In the genomic region with DNA sequence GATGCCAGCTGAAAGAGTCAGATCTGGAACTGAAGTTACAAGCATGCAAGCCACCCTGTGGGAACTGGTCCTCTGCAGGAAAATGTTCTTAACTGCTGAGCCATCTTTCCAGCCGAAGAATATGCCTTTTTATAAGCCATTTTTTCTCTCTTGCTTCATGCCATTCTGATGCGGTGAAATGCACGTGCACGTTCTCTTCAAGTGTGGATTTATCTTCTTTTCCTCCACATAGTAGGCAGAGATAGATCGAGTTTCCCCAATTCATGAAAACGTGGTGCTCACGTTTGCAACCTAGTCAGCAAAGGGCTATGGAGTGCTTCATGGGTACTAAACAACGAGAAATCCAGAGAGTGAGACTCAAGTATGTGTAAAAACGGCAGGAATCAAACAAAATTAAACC, we compare ENCODE assay signal across 7 mouse cellular contexts. TPM values are rescaled to one million over a fixed set of nuclear protein-coding genes. Genes with fewer than 3 reads are reported as not detected.
DNase-seq lines count a peak whose midpoint lies in the region; ATAC-seq and TF ChIP-seq lines count a peak whose summit lies in the region.

No protein-coding gene starts in this region.

- no peak for ATAC-seq in lung, postnatal 0 days
- ATAC-seq in forebrain, embryonic 14.5 days, result no peak
- ATAC-seq in liver, embryonic 12.5 days, result no peak
- no peak for ATAC-seq in megakaryocyte progenitor cell, adult 5-6 weeks (replicated peaks; ENCODE audit: poor library complexity)

- 0 out of 2 replicates have a peak overlapping the region, but pooled peaks have one; percentile 33 for H3K27ac ChIP-seq in lung, postnatal 0 days (ENCODE audit: low read length)
- no peak overlapping the region for H3K27ac ChIP-seq in forebrain, embryonic 14.5 days (ENCODE audit: low read depth, low read length)
- H3K27ac ChIP-seq in liver, embryonic 12.5 days, result peak overlapping the region; percentile 91

- TF ChIP-seq CTCF in lung, postnatal 0 days (IDR thresholded peaks at IDR 0.05), result no peak

- no peak overlapping the region for H3K9ac ChIP-seq in lung, postnatal 0 days (replicated peaks; ENCODE audit: low read depth)
- peak overlapping the region; percentile 26; the same call in 1 of the 2 replicates for H3K9ac ChIP-seq in forebrain, embryonic 14.5 days (ENCODE audit: low read length)
- no peak overlapping the region for H3K9ac ChIP-seq in liver, embryonic 12.5 days

- no peak for DNase-seq in lung, postnatal 0 days (ENCODE audit: low spot score)
- no peak for DNase-seq in lung, adult 18-20 months
- no peak for DNase-seq in forebrain, embryonic 14.5 days (ENCODE audit: low spot score)
- no peak for DNase-seq in testis, postnatal 10 days (ENCODE audit: low spot score)
- DNase-seq in adrenal gland, postnatal 25 days, result no peak

- H3K4me2 ChIP-seq in lung, postnatal 0 days (replicated peaks; ENCODE audit: low read depth, low read length), result peak overlapping the region; percentile 49
- H3K4me2 ChIP-seq in forebrain, embryonic 14.5 days (ENCODE audit: low read length), result peak overlapping the region; percentile 62
- H3K4me2 ChIP-seq in liver, embryonic 12.5 days, result peak overlapping the region; percentile 76

- no peak overlapping the region for H3K4me3 ChIP-seq in lung, postnatal 0 days (ENCODE audit: low read depth, low read length)
- peak overlapping the region; percentile 36 for H3K4me3 ChIP-seq in forebrain, embryonic 14.5 days (ENCODE audit: low read depth, low read length)
- H3K4me3 ChIP-seq in liver, embryonic 12.5 days, result peak overlapping the region; percentile 97

- no peaks in the 10 kb centered on the region for H3K9me3 ChIP-seq in lung, postnatal 0 days (ENCODE audit: low read length)
- H3K9me3 ChIP-seq in forebrain, embryonic 14.5 days (replicated peaks; ENCODE audit: control insufficient read depth, low read length), result no peaks in the 10 kb centered on the region
- no peaks in the 10 kb centered on the region for H3K9me3 ChIP-seq in liver, embryonic 12.5 days (replicated peaks)

- H3K4me1 ChIP-seq in lung, postnatal 0 days (ENCODE audit: insufficient read depth, low read depth, low read length), result peaks cover 14% of the 10 kb centered on the region
- H3K4me1 ChIP-seq in forebrain, embryonic 14.5 days (ENCODE audit: control insufficient read depth, insufficient read depth, low read length), result peaks cover 28% of the 10 kb centered on the region
- peaks cover 43% of the 10 kb centered on the region for H3K4me1 ChIP-seq in liver, embryonic 12.5 days

- H3K36me3 ChIP-seq in lung, postnatal 0 days (ENCODE audit: insufficient read depth, low read length), result peaks cover 2% of the 10 kb centered on the region; the same call in 1 of the 2 replicates
- H3K36me3 ChIP-seq in forebrain, embryonic 14.5 days (ENCODE audit: control insufficient read depth, insufficient read depth, low read length), result peaks cover 35% of the 10 kb centered on the region
- H3K36me3 ChIP-seq in liver, embryonic 12.5 days, result peaks cover 60% of the 10 kb centered on the region

- WGBS in lung, postnatal 0 days, result 16% methylated on average over 9 of the region's 9 CpGs
- 27% methylated on average over 9 of the region's 9 CpGs for WGBS in forebrain, embryonic 14.5 days
- 12% methylated on average over 9 of the region's 9 CpGs for WGBS in liver, embryonic 12.5 days (ENCODE audit: insufficient replicate concordance)

- no peak for TF ChIP-seq EP300 in lung, postnatal 0 days (IDR thresholded peaks at IDR 0.05)

- H3K27me3 ChIP-seq in lung, postnatal 0 days (replicated peaks; ENCODE audit: insufficient read depth, low read length), result no peaks in the 10 kb centered on the region
- no peaks in the 10 kb centered on the region for H3K27me3 ChIP-seq in forebrain, embryonic 14.5 days (replicated peaks; ENCODE audit: control insufficient read depth, insufficient read depth, low read length)
- no peaks in the 10 kb centered on the region for H3K27me3 ChIP-seq in liver, embryonic 12.5 days (replicated peaks)

RNA-seq across cellular contexts. Expression of a gene that starts 1.2 kb away (rescaled TPM):
- 23.9 and 24.4 TPM in 2 replicates for polyA plus RNA-seq in lung, postnatal 0 days (2015; fragmentation: Nextera tagmentation; extraction: Ambion mirVana)
- 40.5 and 44.2 TPM in 2 replicates for polyA plus RNA-seq in forebrain, embryonic 14.5 days (2014; fragmentation: Nextera tagmentation; extraction: Ambion mirVana)
- polyA plus RNA-seq in liver, embryonic 12.5 days (2016; fragmentation: Nextera tagmentation; extraction: Ambion mirVana), result 32.6 and 34.4 TPM in 2 replicates
- total RNA-seq in megakaryocyte progenitor cell, adult 5-6 weeks (2015), result 114 and 122 TPM in 2 replicates
- total RNA-seq in megakaryocyte progenitor cell, adult 5-6 weeks (2017), result 20.0 and 25.3 TPM in 2 replicates
- total RNA-seq in adrenal gland, postnatal 25 days (2021), result 71.6 and 75.9 TPM in 2 replicates

RNA-seq across cellular contexts. Expression of a gene that starts 14.1 kb away (rescaled TPM):
- polyA plus RNA-seq in lung, postnatal 0 days (2015; fragmentation: Nextera tagmentation; extraction: Ambion mirVana), result 36.6 and 39.0 TPM in 2 replicates
- 99.7 and 102 TPM in 2 replicates for polyA plus RNA-seq in forebrain, embryonic 14.5 days (2014; fragmentation: Nextera tagmentation; extraction: Ambion mirVana)
- polyA plus RNA-seq in liver, embryonic 12.5 days (2016; fragmentation: Nextera tagmentation; extraction: Ambion mirVana), result 93.1 and 97.6 TPM in 2 replicates
- 33.0 and 37.3 TPM in 2 replicates for total RNA-seq in megakaryocyte progenitor cell, adult 5-6 weeks (2015)
- 113 and 130 TPM in 2 replicates for total RNA-seq in megakaryocyte progenitor cell, adult 5-6 weeks (2017)
- 42.0 and 46.4 TPM in 2 replicates for total RNA-seq in adrenal gland, postnatal 25 days (2021)

RNA-seq across cellular contexts. Expression of a gene that starts 14.1 kb away (rescaled TPM):
- polyA plus RNA-seq in lung, postnatal 0 days (2015; fragmentation: Nextera tagmentation; extraction: Ambion mirVana), result 16.3 and 16.7 TPM in 2 replicates
- 31.3 and 34.8 TPM in 2 replicates for polyA plus RNA-seq in forebrain, embryonic 14.5 days (2014; fragmentation: Nextera tagmentation; extraction: Ambion mirVana)
- 16.0 and 17.6 TPM in 2 replicates for polyA plus RNA-seq in liver, embryonic 12.5 days (2016; fragmentation: Nextera tagmentation; extraction: Ambion mirVana)
- total RNA-seq in megakaryocyte progenitor cell, adult 5-6 weeks (2015), result 16.8 and 31.8 TPM in 2 replicates
- total RNA-seq in megakaryocyte progenitor cell, adult 5-6 weeks (2017), result 34.4 and 44.2 TPM in 2 replicates
- 22.8 and 24.4 TPM in 2 replicates for total RNA-seq in adrenal gland, postnatal 25 days (2021)

RNA-seq across cellular contexts. Expression of a gene that starts 21.8 kb away (rescaled TPM):
- 16.0 and 16.4 TPM in 2 replicates for polyA plus RNA-seq in lung, postnatal 0 days (2015; fragmentation: Nextera tagmentation; extraction: Ambion mirVana)
- polyA plus RNA-seq in forebrain, embryonic 14.5 days (2014; fragmentation: Nextera tagmentation; extraction: Ambion mirVana), result 10.2 and 12.3 TPM in 2 replicates
- 10.2 and 11.6 TPM in 2 replicates for polyA plus RNA-seq in liver, embryonic 12.5 days (2016; fragmentation: Nextera tagmentation; extraction: Ambion mirVana)
- total RNA-seq in megakaryocyte progenitor cell, adult 5-6 weeks (2015), result 6.1 and 9.4 TPM in 2 replicates
- 7.9 and 10.3 TPM in 2 replicates for total RNA-seq in megakaryocyte progenitor cell, adult 5-6 weeks (2017)
- total RNA-seq in adrenal gland, postnatal 25 days (2021), result 16.2 and 17.1 TPM in 2 replicates

RNA-seq across cellular contexts. Expression of a gene that starts 26.7 kb away (rescaled TPM):
- polyA plus RNA-seq in lung, postnatal 0 days (2015; fragmentation: Nextera tagmentation; extraction: Ambion mirVana), result 443 and 505 TPM in 2 replicates
- 424 and 576 TPM in 2 replicates for polyA plus RNA-seq in forebrain, embryonic 14.5 days (2014; fragmentation: Nextera tagmentation; extraction: Ambion mirVana)
- polyA plus RNA-seq in liver, embryonic 12.5 days (2016; fragmentation: Nextera tagmentation; extraction: Ambion mirVana), result 295 and 296 TPM in 2 replicates
- total RNA-seq in megakaryocyte progenitor cell, adult 5-6 weeks (2015), result 273 and 300 TPM in 2 replicates
- total RNA-seq in megakaryocyte progenitor cell, adult 5-6 weeks (2017), result 219 and 232 TPM in 2 replicates
- total RNA-seq in adrenal gland, postnatal 25 days (2021), result 484 and 641 TPM in 2 replicates
